Mouse (Mus musculus) right cerebral cortex, adult 2 months (tissue): ENCODE results near the gene Gm21970.

Experiments
- DNase-seq, 2 experiments: peaks; one replicate each; pipeline ENCODE4 v3.0.0; 2021 to 2022; ENCODE audit warnings: low spot score in 2 of 2

Gene Gm21970

DNA sequence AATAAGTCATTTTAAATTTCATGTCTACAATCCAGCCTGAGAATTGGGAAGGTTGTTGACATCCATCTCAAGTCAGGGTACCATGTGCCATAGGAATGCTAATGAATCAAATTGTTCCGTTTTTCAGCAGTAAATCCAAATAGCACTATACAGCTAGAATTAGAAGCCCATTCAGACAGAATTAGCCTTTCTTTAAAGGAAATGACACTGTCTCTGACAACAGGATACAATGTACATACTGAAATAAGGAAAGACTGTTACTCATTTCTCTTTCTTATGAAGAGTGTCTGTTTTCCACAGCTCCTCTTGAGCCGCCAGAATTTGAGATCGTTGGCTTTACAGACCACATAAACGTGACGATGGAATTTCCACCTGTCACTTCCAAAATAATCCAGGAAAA, at the start of gene Gm21970:
TSS of gene Gm21970 (plus strand) at position 301 of the 400 bp plus-strand sequence.
- no peak for DNase-seq

DNA sequence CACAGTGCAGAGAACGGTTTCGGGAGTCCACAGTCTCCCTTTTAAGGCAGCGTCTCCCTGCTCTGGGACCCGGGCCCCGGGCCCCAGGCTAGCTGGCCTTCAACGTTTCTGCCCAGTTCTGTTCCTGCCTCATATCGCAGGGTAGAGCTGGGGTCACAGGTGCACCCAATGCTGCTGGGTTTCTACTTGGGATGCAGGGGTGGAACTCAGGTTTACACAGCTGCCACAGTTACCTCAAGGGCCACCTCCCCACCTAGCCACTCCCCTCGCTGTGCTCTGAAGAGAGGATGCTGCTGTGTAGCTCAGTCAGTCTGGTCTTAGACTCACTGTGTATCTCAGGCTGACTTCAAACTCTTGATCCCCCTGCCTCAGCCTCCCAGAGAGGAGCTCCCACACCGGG, 45.0 kb upstream of the Gm21970 start:
- no peak for DNase-seq

DNA sequence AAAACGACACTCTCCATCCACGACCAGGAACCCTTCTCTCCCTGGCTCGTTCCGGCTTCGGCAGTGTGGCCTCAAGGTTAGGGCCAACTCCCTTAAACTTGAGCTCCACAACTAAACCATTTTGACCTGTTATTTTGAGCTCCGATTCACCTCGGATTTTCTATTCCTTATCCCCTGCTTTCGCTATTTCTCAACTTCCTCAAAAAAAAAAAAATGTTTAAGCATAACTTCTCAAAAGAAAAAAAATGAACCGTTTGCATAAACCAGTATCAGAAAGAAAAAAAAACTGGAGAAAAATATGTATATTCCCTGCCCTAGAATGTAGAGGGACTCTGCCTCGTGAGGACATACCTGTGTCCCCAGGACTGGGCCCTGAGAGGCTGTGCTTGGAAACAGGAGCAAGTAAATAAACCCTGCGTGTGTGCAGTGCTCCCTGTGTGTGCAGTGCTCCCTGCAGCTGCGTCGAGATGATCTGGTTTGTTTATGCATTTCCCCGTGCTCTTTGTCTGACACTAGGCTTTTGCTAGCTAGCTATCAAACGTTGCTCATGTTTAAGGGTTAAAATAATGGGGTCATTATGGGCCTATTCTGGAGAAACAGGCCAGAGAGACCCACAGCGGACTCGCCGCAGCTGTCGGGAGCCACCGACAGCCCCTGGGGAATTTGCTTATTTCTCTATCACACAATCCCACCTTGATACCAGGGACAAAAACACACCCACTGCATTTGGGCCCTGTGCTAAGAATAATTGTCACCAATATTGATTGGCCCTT, 43.8 kb upstream of the Gm21970 start:
- DNase-seq = no peak

DNA sequence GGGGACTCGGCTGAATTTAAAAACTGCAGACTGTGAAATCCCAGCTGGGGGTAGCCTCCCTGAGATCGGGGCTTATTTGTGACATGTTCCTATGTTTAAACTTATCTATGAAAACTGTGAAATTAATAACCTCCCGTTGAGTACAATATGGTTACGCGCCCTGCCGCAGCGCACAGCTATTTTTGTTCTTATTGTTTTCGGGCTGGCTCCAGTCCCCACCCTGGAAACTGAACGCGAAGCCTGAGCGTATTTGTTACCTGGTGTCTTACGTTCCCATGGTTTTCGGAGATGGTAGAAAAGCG, 43.3 kb upstream of the Gm21970 start:
- no peak for DNase-seq

DNA sequence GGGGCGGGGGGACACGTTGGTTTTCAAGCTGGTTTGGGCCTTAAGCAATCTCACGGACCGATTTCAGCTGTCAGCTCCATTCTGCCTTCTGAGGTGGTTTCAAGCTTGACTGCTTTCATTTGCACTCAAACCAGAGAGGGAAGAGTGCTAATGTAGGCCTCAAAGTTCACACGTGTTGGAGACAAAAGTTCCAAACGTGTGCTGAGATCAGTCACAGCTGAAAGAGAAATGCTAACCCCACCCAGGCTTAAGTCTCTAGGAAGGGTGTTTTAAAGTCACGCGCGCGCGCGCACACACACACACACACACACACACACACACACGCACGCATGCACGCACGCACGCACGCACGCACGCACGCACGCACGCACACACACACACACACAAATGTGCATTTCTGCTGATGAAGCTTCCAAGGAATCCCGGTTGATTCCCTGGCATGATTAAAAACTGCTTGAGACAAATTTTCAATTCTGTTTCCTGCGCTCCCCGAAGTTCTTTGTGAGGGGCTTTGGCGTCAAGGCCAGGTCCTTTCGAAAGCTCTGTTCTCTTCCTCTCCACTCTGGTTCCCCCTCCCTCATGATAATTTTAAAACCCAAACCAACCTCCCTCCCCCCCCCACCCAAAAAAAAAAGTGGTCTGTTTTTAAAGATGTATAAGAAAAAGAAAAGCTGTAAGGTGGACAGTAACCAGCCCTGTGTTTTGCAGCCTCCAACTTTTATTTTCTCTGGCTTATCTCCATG, 42.8 kb upstream of the Gm21970 start:
- peak in 1 of 2 experiments; percentile 13 for DNase-seq

DNA sequence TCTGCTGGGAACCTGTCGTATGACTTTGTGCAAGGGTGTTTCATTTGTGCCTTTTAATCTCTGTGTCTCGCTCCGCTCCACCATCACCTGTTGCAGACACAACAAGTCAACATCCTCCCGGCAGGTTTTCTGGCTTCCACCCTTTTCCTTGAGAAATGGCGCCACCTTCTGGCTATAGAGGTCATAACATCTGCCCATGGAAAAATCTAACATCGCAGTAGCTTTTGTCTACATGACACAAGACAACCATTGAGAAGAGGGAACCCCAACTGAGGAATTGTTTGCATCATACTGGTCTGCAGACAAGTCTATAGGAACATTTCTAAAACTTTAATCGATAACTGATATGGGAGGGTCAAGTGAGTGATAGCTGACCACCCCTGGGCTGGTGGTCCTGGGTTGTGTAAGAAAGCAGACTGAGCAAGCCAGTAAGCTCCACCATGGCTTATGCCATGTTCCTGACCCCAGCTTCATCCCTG, 39.4 kb upstream of the Gm21970 start:
- peak; percentile 79 to 87 for DNase-seq

DNA sequence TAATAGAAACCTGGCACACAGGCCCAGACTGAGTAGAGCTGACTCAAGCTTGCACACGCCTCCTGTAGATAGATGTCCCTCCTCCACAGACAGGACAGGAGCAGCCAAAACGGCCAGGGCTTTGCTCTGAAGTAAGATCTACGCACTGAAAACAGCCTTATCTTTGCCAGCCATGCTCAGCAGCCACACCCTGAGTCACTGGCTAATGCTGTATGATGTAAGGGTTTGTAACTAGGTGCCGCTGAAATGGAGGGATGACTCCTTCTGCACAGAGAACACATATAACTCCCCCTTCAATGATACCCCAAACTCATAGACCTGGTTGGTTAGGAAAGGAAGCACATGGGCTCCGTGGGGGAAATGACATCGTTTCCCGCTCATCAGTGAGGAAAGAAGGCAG, 38.8 kb upstream of the Gm21970 start:
- DNase-seq = no peak

DNA sequence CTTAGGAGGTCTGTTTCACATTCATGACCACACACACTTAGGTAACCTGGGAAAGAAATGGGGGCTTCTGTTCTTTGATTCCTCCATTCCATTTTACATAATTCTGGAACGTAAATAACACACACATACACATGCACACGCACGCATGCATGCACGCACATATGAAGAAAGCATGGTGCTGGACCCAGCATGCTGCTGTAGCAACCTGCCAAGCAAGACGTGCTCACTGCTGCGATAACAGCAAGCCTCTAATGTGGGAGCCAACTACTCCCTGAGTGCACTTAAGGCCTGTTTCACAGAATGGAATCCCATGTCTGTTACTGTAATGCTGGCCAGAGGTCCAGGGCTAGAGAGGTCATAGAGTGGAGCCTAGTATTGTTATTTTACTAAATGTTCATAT, 38.3 kb upstream of the Gm21970 start:
- no peak for DNase-seq

DNA sequence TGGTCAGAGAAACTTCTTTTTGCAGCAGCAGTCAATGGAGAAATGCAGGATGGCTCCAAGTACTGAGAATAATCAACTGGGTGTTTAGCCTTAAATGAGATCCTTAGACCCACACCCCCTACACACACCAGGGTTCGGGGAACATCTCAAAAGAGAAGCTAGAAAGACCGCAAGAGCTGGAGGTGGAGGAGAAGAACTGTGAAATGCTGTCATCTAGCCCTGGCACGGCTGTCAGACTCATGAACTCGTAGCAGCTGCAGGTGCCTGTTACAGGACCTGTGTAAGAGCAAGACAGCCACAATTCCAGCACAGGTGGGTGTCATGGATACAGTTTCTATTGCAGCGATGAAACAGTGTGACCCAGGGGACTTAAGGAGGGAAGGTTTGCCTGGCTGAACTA, 37.9 kb upstream of the Gm21970 start:
- DNase-seq = no peak

DNA sequence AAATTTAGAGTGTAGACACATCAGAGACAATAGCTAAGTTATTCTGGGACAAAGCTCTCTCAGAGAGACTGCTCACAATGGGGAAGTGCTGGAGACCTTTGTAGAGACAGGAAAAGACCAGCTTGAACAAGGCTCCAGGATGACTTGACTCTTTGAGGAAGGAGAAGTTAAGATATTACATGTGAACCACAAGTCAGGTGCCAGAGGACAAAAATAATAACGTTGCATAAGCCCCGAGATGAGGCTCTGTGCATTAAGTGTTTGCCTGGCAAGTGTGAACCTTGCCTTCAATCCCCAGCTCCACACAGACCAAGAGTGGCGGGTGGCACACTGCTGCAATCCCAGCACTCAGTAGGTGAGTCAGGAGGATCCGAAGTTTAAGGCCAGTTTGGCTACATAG, 36.9 kb upstream of the Gm21970 start:
- no peak for DNase-seq

DNA sequence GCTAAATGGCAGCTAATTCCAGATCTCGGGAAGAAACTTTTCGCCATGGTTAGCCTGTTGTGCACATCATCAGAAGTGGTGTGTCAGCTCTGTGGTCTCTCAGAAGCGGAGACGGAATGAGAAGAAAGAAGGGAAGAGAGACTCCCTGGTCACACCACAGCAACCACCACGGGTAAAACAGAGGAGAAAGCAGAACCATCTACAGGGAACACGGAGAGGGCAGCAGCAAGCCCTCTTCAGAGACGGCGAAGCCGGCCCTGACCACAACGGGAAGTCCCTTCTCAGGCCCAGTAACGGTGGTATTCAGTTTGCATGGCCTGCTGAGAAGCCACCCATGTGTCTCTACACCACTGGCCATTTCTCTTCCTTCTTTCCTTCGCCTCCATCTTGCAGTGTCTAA, 36.4 kb upstream of the Gm21970 start:
- DNase-seq = no peak

DNA sequence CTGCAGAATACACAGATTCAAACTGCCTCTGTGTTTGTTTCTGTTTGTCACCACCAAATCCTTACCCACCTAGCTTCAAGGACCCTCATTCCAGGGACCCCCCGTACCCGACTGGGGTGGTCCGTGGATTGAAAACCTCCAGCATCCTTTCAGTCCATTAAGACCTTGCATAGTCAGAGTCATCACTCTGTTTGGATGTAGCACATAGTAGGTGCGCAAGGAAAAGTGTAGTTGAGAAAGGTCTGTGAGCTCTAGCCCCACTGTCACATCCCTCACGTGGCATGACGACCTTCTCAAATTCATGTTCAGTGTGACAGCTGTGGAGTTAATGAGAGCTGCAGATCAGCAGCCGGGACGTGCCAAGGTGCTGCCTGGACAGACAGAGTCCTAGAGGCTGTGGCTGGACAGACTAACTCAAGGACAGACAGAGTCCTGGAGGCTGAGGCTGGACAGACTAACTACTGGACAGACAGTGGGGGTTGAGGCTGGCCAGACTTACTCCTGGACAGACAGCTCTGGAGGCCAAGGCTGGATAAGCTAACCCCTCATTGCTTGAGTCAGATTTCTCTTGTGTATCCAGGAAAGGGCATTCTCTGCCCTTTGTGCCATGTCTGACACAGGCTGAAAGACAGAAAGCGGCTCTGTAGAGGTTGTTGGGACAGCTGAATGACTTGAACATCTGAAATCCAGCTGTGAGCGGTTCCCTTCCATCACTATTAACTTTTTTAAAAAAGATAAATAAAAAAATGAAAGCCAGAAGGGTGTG, 34.6 kb upstream of the Gm21970 start:
- DNase-seq = no peak

DNA sequence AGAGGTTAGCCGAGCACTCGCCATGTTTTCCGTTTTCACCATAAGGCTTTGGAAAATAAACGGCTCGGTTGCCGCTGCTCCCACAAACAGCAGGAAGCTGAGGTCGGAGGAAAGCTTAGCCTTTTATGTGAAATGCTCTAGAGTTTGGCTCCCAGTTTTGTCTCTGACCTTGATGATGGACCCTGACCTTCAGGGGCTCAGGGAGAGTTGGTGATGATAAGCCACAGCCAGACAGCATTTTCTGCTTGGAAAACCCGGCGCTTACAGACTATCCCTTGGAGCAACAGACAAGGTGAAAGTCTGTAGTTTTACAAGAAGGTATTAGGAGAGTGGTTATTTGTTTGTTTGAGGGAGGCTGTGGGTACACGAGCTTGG, 34.0 kb upstream of the Gm21970 start:
- DNase-seq = no peak

DNA sequence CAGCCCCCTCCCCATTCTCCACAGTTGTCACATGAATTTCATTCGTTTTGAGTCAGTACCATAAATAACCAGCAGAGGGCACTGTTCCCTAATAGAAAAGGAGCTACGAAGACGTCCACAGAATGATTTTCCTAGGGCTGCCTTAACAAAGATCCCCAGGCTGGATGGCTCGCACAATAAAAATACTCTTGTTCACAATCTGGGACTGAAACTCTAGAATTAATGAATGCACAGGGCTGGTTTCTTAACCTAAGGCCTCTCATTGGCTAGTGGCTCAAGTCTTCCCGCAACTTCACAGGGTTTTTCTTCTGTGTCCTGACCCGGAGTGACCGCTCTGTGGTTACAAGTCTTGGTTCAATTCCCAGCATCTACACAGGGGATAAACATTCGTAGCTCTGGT, 33.0 kb upstream of the Gm21970 start:
- DNase-seq = peak; percentile 37 to 70

DNA sequence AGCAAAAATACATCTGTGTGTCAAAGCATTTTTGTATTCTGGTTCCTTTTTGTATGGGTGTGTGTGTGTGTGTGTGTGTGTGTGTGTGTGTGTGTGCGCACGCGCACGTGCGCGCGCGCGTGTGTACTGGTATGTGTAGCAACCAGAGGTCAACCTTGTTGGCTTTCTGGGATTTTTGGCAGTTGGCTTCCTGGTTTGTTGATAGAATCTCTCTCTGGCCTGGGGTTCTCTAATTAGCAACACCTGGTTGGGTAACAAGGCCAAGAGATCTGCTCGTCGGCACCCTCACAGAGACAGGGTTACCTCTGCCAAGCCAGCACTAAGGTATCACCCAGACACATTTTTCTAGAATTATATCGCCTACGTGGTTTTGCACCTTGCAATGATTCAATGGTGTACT, 32.0 kb upstream of the Gm21970 start:
- DNase-seq = no peak

DNA sequence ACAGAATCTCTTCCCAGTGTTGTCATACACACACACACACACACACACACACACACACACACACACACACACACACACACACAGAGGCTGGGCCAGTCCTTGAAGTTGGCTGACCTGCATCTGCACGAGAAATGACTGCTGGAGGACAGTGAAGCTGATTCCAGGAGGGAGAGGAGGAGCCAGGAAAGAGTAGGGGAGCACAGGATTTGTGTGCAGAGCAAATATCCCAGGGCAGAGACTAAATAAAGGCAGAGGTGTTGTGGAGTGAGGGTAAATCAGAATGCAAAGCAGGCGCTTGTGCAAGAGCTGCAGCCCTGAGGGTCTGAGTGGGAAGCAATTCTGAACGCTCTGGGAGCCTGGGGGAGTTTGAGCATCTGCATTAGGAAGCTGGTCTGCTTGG, 31.4 kb upstream of the Gm21970 start:
- no peak for DNase-seq

DNA sequence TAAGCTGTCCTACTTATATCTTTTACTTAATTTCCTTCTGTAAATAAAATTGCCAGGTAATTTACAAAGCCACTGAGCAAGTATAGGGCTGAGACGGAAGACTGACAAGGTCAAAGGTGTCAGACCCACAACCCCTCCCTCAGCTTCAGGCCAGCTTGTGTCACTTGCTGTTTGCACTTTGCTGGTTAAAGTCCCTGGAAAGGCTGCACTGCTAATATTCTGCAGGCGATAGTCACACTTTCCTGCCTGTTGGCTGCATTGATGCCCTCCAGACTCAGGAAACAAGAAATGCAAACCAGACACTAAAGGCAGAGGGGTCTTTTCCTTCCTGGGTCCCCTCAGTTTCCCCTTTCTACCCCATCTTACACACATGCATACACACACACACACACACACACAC, 29.5 kb upstream of the Gm21970 start:
- no peak for DNase-seq

DNA sequence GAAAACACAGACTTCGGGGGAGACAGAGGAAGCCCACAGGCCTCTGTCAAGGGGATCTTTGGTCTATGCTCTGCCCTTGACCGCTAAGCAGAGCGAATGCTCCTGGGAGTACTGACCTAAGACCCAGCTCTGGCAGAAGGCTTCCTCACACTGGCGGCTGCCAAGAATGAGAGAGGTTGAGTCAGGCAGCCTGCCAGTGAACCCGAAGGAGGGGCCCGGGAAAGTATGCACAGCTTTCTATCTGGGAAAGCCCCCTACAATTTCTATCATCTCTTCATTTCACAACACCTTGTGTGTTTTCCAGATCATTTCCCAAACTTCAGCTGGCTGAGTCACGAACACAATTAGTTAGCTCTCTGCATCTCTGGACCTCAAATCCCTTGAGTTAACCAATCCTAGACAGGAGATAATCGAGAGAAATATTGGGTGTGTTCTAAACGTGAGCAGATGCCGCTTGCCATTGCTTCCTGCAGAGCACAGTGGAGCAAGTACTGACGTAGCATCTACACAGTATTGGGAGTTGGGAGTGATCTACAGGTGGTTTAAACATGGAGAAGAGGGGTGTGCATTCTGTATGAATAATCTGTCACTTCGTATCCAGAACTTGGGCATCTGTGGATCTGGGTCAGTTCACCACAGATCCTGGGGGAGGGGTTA, 28.8 kb upstream of the Gm21970 start:
- no peak for DNase-seq

DNA sequence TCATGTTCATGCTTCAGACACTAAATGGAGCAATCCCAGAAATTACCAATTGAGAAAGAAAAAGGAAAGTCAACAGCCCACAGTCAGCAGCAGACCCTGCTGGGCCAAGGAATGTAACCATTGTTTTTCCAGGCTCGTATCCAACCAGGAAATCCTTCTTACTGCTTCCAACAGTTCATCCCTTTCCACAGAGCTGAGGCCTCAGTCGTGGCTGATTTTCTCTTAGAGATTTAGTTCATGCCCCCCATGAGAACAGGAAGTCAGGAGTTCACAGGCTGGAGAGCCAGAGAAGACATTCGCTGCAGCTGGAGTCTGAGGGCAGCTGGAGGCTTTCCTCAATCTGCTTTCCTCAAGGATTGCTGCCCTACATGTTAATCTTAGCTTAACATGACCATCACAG, 28.0 kb upstream of the Gm21970 start:
- no peak for DNase-seq

DNA sequence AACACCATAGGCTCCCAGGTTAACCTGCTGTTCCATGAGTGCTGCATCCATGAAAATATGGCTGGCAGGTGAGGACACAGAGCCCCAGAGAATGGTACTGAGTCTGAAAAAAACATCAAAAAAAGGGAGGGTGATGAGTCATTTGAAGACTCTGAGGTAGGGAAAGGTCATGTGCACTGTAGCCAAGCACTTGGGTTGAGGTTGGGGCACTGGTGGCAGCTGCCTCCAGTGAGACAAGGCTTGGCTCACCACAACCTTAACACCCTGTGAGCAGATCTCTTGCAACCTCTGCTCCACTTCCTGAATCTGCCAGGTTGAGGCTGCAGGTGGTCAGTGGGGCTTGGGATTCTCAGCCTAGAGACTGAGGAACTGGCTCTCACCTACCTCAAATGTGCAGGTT, 25.0 kb upstream of the Gm21970 start:
- DNase-seq = no peak

DNA sequence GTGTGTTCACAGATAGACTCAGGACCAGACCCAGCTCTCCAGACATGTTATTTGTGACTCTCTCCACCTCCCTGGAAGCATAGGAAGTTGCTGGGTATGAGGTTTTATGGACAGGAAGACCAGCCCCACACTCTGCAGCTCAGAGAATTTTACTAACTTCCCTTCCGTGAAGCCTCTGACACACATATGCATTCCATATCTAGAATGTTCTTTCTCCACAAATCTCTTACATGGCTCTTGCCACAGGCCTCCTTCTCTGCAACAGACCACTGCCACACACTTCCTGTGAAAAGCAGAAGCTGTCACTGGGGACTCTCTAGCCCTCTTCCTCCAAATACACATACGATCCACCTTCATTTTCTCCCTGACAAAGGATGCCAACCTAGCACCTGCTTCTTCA, 24.5 kb upstream of the Gm21970 start:
- DNase-seq = no peak
